Mouse (Mus musculus) bone marrow macrophage, adult 2 months (primary cell): ENCODE measurements at regions not wholly inside any gene's neighbourhood (a gene's known extent, or its start where the extent isn't known, plus 50 kb on each side); places are given as distances from the start of the nearest gene placed in this dataset.

Experiments used
- CTCF ChIP-seq: IDR thresholded peaks from 2 replicates; pipeline ENCODE4 v1.5.1; 2012; ENCODE audit warnings: low read depth, mild to moderate bottlenecking, low read length, moderate library complexity
- POLR2A ChIP-seq: IDR thresholded peaks from 2 replicates; pipeline ENCODE4 v1.6.1; 2012; ENCODE audit warnings: mild to moderate bottlenecking, low read depth, low read length, borderline replicate concordance

DNA sequence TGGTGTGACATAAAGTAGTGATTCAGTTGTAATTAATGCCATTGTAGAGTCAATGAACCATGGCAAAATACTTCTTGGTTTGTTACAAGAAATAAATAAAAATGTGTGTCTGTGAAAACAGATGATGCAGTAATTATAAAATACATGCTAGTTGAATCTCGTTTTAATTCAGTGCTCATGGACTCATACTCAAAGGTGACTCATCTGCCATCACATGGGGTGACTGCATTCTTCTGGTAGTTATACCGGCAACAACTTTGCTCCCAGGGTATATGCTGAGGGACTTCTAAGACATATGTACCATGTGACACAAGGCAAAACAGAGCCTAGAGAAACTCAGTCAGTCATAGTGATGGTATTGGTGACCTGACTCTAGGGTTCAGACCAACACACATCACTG, 130.1 kb upstream of the Slc7a14 start:
- TF ChIP-seq POLR2A (no peak), CTCF (no peak)
